Mouse (Mus musculus): ENCODE measurements at regions not wholly inside any gene's neighbourhood (a gene's known extent, or its start where the extent isn't known, plus 50 kb on each side); places are given as distances from the start of the nearest gene placed in this dataset.
"Not testable (repeated sequence)": the region's sequence is repeated elsewhere in the genome, so short reads cannot be mapped to it uniquely, and the experiment has no call there.

- ATAC-seq (replicated peaks; ENCODE audit: insufficient number of reproducible peaks, low FRiP score, low TSS enrichment, poor library complexity, severe bottlenecking): not testable (repeated sequence)
Measured at GRCm38 (mm10) chr16:93306140-93306539, 297.7 kb downstream of the Setd4 start.

- ATAC-seq (replicated peaks; ENCODE audit: insufficient number of reproducible peaks, low FRiP score, low TSS enrichment, poor library complexity, severe bottlenecking): no peak
Measured at GRCm38 (mm10) chr16:93294430-93294829, 309.4 kb downstream of the Setd4 start.

GRCm38 (mm10) chr16:93292965-93293653 is 310.8 kb downstream of the Setd4 start:
- peak; percentile 61 for ATAC-seq (replicated peaks; ENCODE audit: insufficient number of reproducible peaks, low FRiP score, low TSS enrichment, poor library complexity, severe bottlenecking)

- ATAC-seq (replicated peaks; ENCODE audit: insufficient number of reproducible peaks, low FRiP score, low TSS enrichment, poor library complexity, severe bottlenecking): no peak
Measured at GRCm38 (mm10) chr16:93292181-93292834, 311.6 kb downstream of the Setd4 start.

- peak; percentile 69 for ATAC-seq (replicated peaks; ENCODE audit: insufficient number of reproducible peaks, low FRiP score, low TSS enrichment, poor library complexity, severe bottlenecking)
Measured at GRCm38 (mm10) chr16:93288036-93288435, 315.8 kb downstream of the Setd4 start.

- ATAC-seq (replicated peaks; ENCODE audit: insufficient number of reproducible peaks, low FRiP score, low TSS enrichment, poor library complexity, severe bottlenecking): no peak
Measured at GRCm38 (mm10) chr16:93287520-93287919, 316.3 kb downstream of the Setd4 start.

GRCm38 (mm10) chr16:93286816-93287215 is 317.0 kb downstream of the Setd4 start:
- no peak for ATAC-seq (replicated peaks; ENCODE audit: insufficient number of reproducible peaks, low FRiP score, low TSS enrichment, poor library complexity, severe bottlenecking)

- no peak for ATAC-seq (replicated peaks; ENCODE audit: insufficient number of reproducible peaks, low FRiP score, low TSS enrichment, poor library complexity, severe bottlenecking)
Measured at GRCm38 (mm10) chr16:93285191-93285590, 318.7 kb downstream of the Setd4 start.

GRCm38 (mm10) chr16:93281715-93282114 is 322.1 kb downstream of the Setd4 start:
- ATAC-seq (replicated peaks; ENCODE audit: insufficient number of reproducible peaks, low FRiP score, low TSS enrichment, poor library complexity, severe bottlenecking): no peak

- ATAC-seq (replicated peaks; ENCODE audit: insufficient number of reproducible peaks, low FRiP score, low TSS enrichment, poor library complexity, severe bottlenecking): no peak
Measured at GRCm38 (mm10) chr16:93272636-93273035, 331.2 kb downstream of the Setd4 start.

- ATAC-seq (replicated peaks; ENCODE audit: insufficient number of reproducible peaks, low FRiP score, low TSS enrichment, poor library complexity, severe bottlenecking): no peak
Measured at GRCm38 (mm10) chr16:93272146-93272545, 331.7 kb downstream of the Setd4 start.

- ATAC-seq (replicated peaks; ENCODE audit: insufficient number of reproducible peaks, low FRiP score, low TSS enrichment, poor library complexity, severe bottlenecking): no peak
Measured at GRCm38 (mm10) chr16:93264061-93264585, 339.7 kb downstream of the Setd4 start.

- no peak for ATAC-seq (replicated peaks; ENCODE audit: insufficient number of reproducible peaks, low FRiP score, low TSS enrichment, poor library complexity, severe bottlenecking)
Measured at GRCm38 (mm10) chr16:93263141-93263815, 340.6 kb downstream of the Setd4 start.

GRCm38 (mm10) chr16:93246825-93247224 is 357.0 kb downstream of the Setd4 start:
- ATAC-seq (replicated peaks; ENCODE audit: insufficient number of reproducible peaks, low FRiP score, low TSS enrichment, poor library complexity, severe bottlenecking): no peak

- 0 out of 2 replicates have a peak, but pooled peaks have one; percentile 47 for ATAC-seq (replicated peaks; ENCODE audit: insufficient number of reproducible peaks, low FRiP score, low TSS enrichment, poor library complexity, severe bottlenecking)
Measured at GRCm38 (mm10) chr16:93245738-93246137, 358.1 kb downstream of the Setd4 start.

- no peak for ATAC-seq (replicated peaks; ENCODE audit: insufficient number of reproducible peaks, low FRiP score, low TSS enrichment, poor library complexity, severe bottlenecking)
Measured at GRCm38 (mm10) chr16:93238898-93239297, 365.0 kb downstream of the Setd4 start.

- ATAC-seq (replicated peaks; ENCODE audit: insufficient number of reproducible peaks, low FRiP score, low TSS enrichment, poor library complexity, severe bottlenecking): no peak
Measured at GRCm38 (mm10) chr16:93238326-93238725, 365.5 kb downstream of the Setd4 start.

GRCm38 (mm10) chr16:93225644-93226043 is 378.2 kb downstream of the Setd4 start:
- no peak for ATAC-seq (replicated peaks; ENCODE audit: insufficient number of reproducible peaks, low FRiP score, low TSS enrichment, poor library complexity, severe bottlenecking)

GRCm38 (mm10) chr16:93225196-93225595 is 378.7 kb downstream of the Setd4 start:
- ATAC-seq (replicated peaks; ENCODE audit: insufficient number of reproducible peaks, low FRiP score, low TSS enrichment, poor library complexity, severe bottlenecking): no peak

- ATAC-seq (replicated peaks; ENCODE audit: insufficient number of reproducible peaks, low FRiP score, low TSS enrichment, poor library complexity, severe bottlenecking): no peak
Measured at GRCm38 (mm10) chr16:93219731-93220130, 384.1 kb downstream of the Setd4 start.
